Mouse (Mus musculus) stomach, postnatal 0 days (tissue): ENCODE measurements around the gene Foxp1.

Experiments used
- CTCF ChIP-seq: IDR thresholded peaks from 2 replicates; pipeline ENCODE4 v1.5.1; 2016; ENCODE audit warnings: antibody characterized with exemption, low read depth, mild to moderate bottlenecking, moderate library complexity
- EP300 ChIP-seq: optimal IDR thresholded peaks from 2 replicates; pipeline ENCODE3; 2016; ENCODE audit warnings: antibody characterized with exemption

DNA sequence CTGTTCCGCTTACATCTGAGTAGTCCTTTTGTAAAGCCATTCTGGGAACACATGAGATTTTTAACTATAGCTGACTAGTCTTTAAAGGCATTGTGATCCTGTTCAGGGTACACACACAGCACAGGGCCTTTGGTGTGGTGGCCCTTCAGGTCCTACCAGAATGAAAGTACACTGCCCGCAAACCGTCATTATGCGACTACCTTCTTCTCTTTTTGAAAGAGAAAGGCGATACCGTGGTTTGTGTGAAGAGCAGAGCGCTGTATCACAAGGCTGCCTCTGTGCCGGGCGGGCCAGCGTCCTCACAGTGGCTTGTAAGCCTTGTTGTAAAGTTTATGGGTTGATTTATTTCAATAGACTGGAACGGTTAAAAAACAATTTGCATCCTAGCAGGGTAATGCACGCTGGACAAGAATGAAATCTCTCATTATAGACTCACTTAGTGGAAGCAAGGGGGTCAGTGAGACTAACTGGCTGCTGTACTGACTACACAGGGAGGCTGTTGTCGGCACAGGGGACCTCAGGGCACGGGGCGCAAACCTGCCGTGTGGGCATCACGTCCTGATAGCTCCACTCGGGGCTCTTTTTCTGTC, 589.3 kb downstream of the Foxp1 start:
- no peak for TF ChIP-seq EP300
- no peak for TF ChIP-seq CTCF
